Mouse (Mus musculus) stomach, embryonic 16.5 days (tissue): ENCODE data around the gene Zfp282. TPM values are rescaled to one million over a fixed set of nuclear protein-coding genes. Genes with fewer than 3 reads are reported as not detected.
"Not testable (repeated sequence)": the region's sequence is repeated elsewhere in the genome, so short reads cannot be mapped to it uniquely, and the experiment has no call there.

Source experiments
- ATAC-seq: fragments of 200-750 bp; cut with Nextera tagmentation; 2 replicates; pipeline ENCODE4 v1.8.0; 2017; ENCODE audit warnings: moderate number of reproducible peaks, moderate TSS enrichment; ENCODE audit not compliant: insufficient read depth, low FRiP score
- H3K27ac ChIP-seq: fragments of 300-500 bp; sonication (generic); 2 replicates; pipeline ENCODE4 v1.5.1; 2014; ENCODE audit warnings: low read length
- H3K27me3 ChIP-seq: fragments of 300-500 bp; sonication (generic); 2 replicates; pipeline ENCODE4 v1.6.1; 2014; ENCODE audit warnings: low read length, control low read depth, mixed read lengths; ENCODE audit not compliant: control insufficient read depth, insufficient read depth
- H3K36me3 ChIP-seq: fragments of 300-500 bp; sonication (generic); 2 replicates; pipeline ENCODE4 v1.6.1; 2014; ENCODE audit warnings: low read length; ENCODE audit not compliant: control insufficient read depth, insufficient read depth
- H3K4me1 ChIP-seq: fragments of 300-500 bp; sonication (generic); 2 replicates; pipeline ENCODE4 v1.6.1; 2014; ENCODE audit warnings: low read length, control low read depth, mixed read lengths; ENCODE audit not compliant: control insufficient read depth, insufficient read depth
- H3K4me2 ChIP-seq: fragments of 300-500 bp; sonication (generic); 2 replicates; pipeline ENCODE4 v1.6.1; 2014; ENCODE audit warnings: low read depth, low read length, mixed read lengths
- H3K4me3 ChIP-seq: fragments of 300-500 bp; sonication (generic); replicated peaks from 2 replicates; pipeline ENCODE4 v1.5.1; 2014; ENCODE audit warnings: mild to moderate bottlenecking, low read length
- H3K9ac ChIP-seq: fragments of 300-500 bp; sonication (generic); 2 replicates; pipeline ENCODE4 v1.6.1; 2014; ENCODE audit warnings: low read length
- H3K9me3 ChIP-seq: fragments of 300-500 bp; sonication (generic); replicated peaks from 2 replicates; pipeline ENCODE4 v1.6.1; 2016; ENCODE audit warnings: low read length, control low read depth; ENCODE audit not compliant: control insufficient read depth
- WGBS: fragments of 180-500 bp; shearing (Covaris S2); extraction: QIAGEN DNeasy Blood & Tissue Kit; methylation state at CpG from one replicate; pipeline ENCODE4 v1.1.7; 2014; 5-methylcytosine and 5-hydroxymethylcytosine counted together
- polyA plus RNA-seq: library from polyadenylated mRNA; unstranded; fragments of >200 nt; fragmentation: Nextera tagmentation; extraction: Ambion mirVana; gene quantifications from 2 replicates; pipeline ENCODE4 v1.2.1, GENCODE M21; 2015

The Zfp282 gene
- polyA plus RNA-seq, 1 experiment from 2014 or later, result 11.7 TPM

- Histone ChIP-seq H3K4me1 (peaks cover 8% of the 10 kb centered on the region; the same call in 1 of the 2 replicates), H3K9me3 (no peaks in the 10 kb centered on the region), H3K9ac (no peak overlapping the region), H3K27me3 (no peaks in the 10 kb centered on the region), H3K4me3 (no peak overlapping the region), H3K4me2 (no peak overlapping the region), H3K36me3 (no peaks in the 10 kb centered on the region), H3K27ac (no peak overlapping the region)
- WGBS, result 100% methylated on average over 1 of the region's 1 CpGs
- no peak for ATAC-seq
Measured at GRCm38 (mm10) chr6:47841077-47841476, 35.9 kb upstream of the Zfp282 start.

GRCm38 (mm10) chr6:47841831-47842230 is 35.2 kb upstream of the Zfp282 start:
- H3K4me3 ChIP-seq, result no peak overlapping the region
- no peak overlapping the region for H3K9ac ChIP-seq
- WGBS, result 90% methylated on average over 2 of the region's 2 CpGs
- no peak for ATAC-seq
- no peak overlapping the region for H3K4me2 ChIP-seq
- H3K9me3 ChIP-seq, result no peaks in the 10 kb centered on the region
- no peaks in the 10 kb centered on the region for H3K27me3 ChIP-seq
- H3K27ac ChIP-seq, result no peak overlapping the region
- no peaks in the 10 kb centered on the region for H3K36me3 ChIP-seq
- peaks cover 8% of the 10 kb centered on the region; the same call in 1 of the 2 replicates for H3K4me1 ChIP-seq

DNA sequence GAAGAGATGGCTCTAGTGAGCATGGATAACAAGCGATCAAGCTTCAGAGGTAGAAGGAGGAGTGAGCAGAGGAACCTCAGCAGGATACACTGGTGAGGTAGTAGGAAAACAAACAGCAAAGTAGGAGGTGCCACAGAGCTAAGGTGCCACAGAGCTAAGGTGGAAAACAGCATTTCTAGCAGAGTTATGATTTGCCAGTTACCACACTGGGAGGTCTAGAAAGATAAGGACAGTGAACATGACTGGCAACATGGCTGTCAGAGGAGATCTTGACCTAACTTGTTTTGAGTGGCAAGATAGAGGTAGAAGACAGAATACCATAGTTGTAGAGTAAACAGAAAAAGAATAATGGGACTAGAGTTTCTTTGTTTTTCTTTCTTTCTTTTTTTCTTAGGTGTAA is 34.7 kb upstream of the Zfp282 start:
- no peak overlapping the region for H3K4me3 ChIP-seq
- H3K27ac ChIP-seq, result no peak overlapping the region
- no peak overlapping the region for H3K4me2 ChIP-seq
- H3K9me3 ChIP-seq, result no peaks in the 10 kb centered on the region
- 97% methylated on average over 1 of the region's 1 CpGs for WGBS
- ATAC-seq, result no peak
- H3K36me3 ChIP-seq, result no peaks in the 10 kb centered on the region
- H3K9ac ChIP-seq, result no peak overlapping the region
- 0 out of 2 replicates have a peak, but pooled peaks cover 5% of the 10 kb centered on the region for H3K4me1 ChIP-seq
- H3K27me3 ChIP-seq, result no peaks in the 10 kb centered on the region

DNA sequence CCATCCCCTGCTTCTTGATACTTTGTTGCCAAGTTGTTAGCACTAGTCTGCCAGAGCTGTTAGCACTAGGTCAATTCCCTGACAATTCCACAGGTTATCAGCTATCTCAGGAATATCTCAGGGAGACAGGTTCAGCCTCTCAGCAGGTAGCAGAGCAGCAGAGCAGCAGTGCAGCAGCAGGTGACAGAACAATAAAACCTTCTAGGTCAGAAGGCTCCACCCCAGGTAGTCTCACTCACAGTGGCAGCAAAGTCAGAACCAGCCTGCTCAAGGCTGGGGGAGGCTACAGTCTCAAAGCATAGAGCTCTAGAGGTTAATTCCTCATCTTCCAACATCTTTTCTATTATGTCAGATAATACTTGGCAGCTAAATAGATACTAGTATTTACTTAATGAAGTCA is 31.2 kb upstream of the Zfp282 start:
- Histone ChIP-seq H3K4me3 (no peak overlapping the region), H3K9me3 (no peaks in the 10 kb centered on the region), H3K36me3 (no peaks in the 10 kb centered on the region), H3K4me1 (no peaks in the 10 kb centered on the region), H3K4me2 (no peak overlapping the region), H3K9ac (no peak overlapping the region), H3K27me3 (no peaks in the 10 kb centered on the region), H3K27ac (no peak overlapping the region)
- no peak for ATAC-seq

GRCm38 (mm10) chr6:47857241-47857640 is 19.8 kb upstream of the Zfp282 start:
- no peak for ATAC-seq
- no peaks in the 10 kb centered on the region; the same call in 1 of the 2 replicates for H3K36me3 ChIP-seq
- H3K9ac ChIP-seq, result no peak overlapping the region
- H3K4me3 ChIP-seq, result no peak overlapping the region
- H3K27ac ChIP-seq, result no peak overlapping the region
- H3K9me3 ChIP-seq, result no peaks in the 10 kb centered on the region
- H3K27me3 ChIP-seq, result no peaks in the 10 kb centered on the region
- WGBS, result 92% methylated on average over 6 of the region's 6 CpGs
- no peak overlapping the region for H3K4me2 ChIP-seq
- no peaks in the 10 kb centered on the region for H3K4me1 ChIP-seq

DNA sequence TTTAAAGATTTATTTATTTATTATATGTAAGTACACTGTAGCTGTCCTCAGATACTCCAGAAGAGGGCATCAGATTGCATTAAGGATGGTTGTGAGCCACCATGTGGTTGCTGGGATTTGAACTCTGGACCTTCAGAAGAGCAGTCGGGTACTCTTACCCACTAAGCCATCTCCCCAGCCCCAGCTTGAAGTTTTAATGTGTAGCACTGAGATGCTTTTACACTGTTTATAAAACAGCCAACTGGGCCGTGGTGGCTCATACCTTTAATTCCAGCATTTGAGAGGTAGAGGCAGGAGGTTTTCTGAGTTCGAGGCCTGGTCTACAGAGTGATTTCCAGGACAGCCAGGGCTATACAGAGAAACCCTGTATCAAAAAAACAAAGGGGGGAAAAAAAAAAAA is 19.3 kb upstream of the Zfp282 start:
- H3K27ac ChIP-seq, H3K9me3 ChIP-seq, H3K4me1 ChIP-seq, H3K36me3 ChIP-seq, ATAC-seq, H3K9ac ChIP-seq, H3K27me3 ChIP-seq, H3K4me2 ChIP-seq, H3K4me3 ChIP-seq: not testable (repeated sequence)
- WGBS, result 87% methylated on average over 3 of the region's 3 CpGs

DNA sequence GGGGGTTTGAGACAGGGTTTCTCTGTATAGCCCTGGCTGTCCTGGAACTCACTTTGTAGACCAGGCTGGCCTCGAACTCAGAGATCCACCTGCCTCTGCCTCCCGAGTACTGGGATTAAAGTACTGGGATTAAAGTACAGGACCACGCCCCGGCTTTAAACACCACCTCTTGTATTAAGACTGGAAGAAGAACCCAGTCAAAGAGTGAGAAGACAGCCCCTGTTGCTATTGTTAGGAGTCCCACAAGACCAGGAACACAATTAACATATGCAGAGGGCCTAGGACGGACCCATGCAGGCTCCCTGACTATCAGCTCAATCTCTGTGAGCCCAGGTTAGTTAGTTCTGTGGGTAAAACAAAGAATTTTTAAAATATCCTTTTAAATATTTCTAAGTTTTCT is 4.7 kb upstream of the Zfp282 start:
- Histone ChIP-seq H3K9ac (no peak overlapping the region), H3K4me1 (no peaks in the 10 kb centered on the region), H3K4me2 (no peak overlapping the region), H3K27ac (no peak overlapping the region), H3K27me3 (no peaks in the 10 kb centered on the region), H3K36me3 (no peaks in the 10 kb centered on the region), H3K9me3 (no peaks in the 10 kb centered on the region), H3K4me3 (no peak overlapping the region)
- ATAC-seq, result no peak
- WGBS, result 83% methylated on average over 5 of the region's 5 CpGs

DNA sequence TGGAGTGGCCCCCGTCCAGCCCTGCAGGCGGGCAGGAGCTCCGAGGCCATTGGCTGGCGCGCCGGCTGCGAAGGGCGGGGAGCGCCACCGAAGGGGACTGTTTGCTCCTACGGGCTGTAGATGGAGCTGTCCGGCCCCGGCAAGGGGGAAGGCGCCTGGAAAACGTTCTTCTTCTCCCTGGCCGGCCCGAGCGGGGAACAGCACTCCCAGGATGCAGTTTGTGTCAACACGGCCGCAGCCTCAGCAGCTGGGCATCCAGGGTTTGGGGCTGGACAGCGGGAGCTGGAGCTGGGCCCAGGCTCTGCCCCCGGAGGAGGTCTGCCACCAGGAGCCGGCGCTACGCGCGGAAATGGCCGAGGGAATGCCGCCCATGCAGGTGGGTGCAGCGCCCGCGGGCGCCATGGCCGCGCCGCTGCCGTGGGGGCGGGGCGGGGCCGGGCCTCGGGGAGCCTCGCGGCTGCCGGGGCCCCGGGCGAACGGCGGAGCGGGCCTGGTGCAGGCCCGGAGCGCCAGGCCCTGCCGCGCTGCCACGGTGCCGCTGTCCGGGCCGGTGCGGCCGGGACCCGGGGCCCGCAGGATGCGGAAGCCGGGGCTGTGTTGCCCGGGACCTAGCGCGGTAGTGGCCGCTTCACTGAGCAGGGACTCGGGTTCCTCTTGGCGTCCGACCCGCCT is 593 bp downstream of the Zfp282 start:
- peak overlapping the region; percentile 99 for H3K27ac ChIP-seq
- under 1% methylated on average over 67 of the region's 71 CpGs for WGBS
- H3K4me1 ChIP-seq, result peaks cover 19% of the 10 kb centered on the region
- no peaks in the 10 kb centered on the region for H3K9me3 ChIP-seq
- H3K27me3 ChIP-seq, result no peaks in the 10 kb centered on the region
- peak overlapping the region; percentile 94 for H3K9ac ChIP-seq
- H3K36me3 ChIP-seq, result peaks cover 11% of the 10 kb centered on the region; the same call in 1 of the 2 replicates
- H3K4me2 ChIP-seq, result peak overlapping the region; percentile 91
- H3K4me3 ChIP-seq, result peak overlapping the region; percentile 91
- ATAC-seq, result peak; percentile 97

DNA sequence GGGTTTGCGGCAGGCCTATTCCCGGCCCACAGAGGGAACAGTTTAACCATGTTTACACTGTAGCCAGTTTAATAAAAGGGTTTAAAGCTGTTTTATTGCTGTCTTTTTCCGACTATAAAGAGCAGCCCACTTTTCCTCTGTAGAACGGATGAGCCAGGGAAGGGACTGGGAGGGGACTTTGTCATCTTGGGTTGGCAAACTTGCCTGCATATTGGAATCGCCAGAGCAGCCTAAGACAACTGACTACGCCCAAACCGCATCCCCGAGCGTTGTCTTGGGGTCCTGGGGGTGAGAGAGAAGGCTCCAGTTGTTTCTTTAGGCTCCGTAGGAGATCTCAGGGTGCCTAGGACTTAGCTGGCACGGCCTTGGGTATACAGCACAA is 1.1 kb downstream of the Zfp282 start:
- Histone ChIP-seq H3K36me3 (peaks cover 11% of the 10 kb centered on the region; the same call in 1 of the 2 replicates), H3K27ac (peak overlapping the region; percentile 99), H3K4me3 (peak overlapping the region; percentile 91), H3K27me3 (no peaks in the 10 kb centered on the region), H3K4me1 (peaks cover 19% of the 10 kb centered on the region), H3K4me2 (peak overlapping the region; percentile 91), H3K9me3 (no peaks in the 10 kb centered on the region), H3K9ac (peak overlapping the region; percentile 94)
- WGBS, result under 1% methylated on average over 11 of the region's 11 CpGs
- ATAC-seq, result no peak
